ENCODE assay signal across 8 mouse cellular contexts in genomic region chr3:96597435-96597891, GRCm38 (mm10). TPM values are rescaled to one million over a fixed set of nuclear protein-coding genes. Genes with fewer than 3 reads are reported as not detected.
DNase-seq lines count a peak whose midpoint lies in the region; ATAC-seq and TF ChIP-seq lines count a peak whose summit lies in the region.

No protein-coding gene starts in this region.

- H3K27ac ChIP-seq in heart, embryonic 13.5 days (replicated peaks): peak overlapping the region; percentile 74
- H3K27ac ChIP-seq in limb, embryonic 13.5 days: peak overlapping the region; percentile 56; the same call in 1 of the 2 replicates
- peak overlapping the region; percentile 91 for H3K27ac ChIP-seq in olfactory bulb, adult 2 months (ENCODE audit: insufficient read depth, low read depth, low read length)

- no peak for TF ChIP-seq CTCF in olfactory bulb, adult 2 months (IDR thresholded peaks at IDR 0.05; ENCODE audit: insufficient read depth, low read depth, low read length)

- peak overlapping the region; percentile 77 for H3K4me2 ChIP-seq in heart, embryonic 13.5 days
- peak overlapping the region; percentile 99 for H3K4me2 ChIP-seq in limb, embryonic 13.5 days (replicated peaks)

- ATAC-seq in heart, embryonic 13.5 days (ENCODE audit: extremely low read depth, insufficient number of reproducible peaks, low FRiP score, low TSS enrichment): no peak
- no peak for ATAC-seq in limb, embryonic 13.5 days (ENCODE audit: low FRiP score, low read depth)

- H3K27me3 ChIP-seq in heart, embryonic 13.5 days (replicated peaks): no peaks in the 10 kb centered on the region
- peaks cover 30% of the 10 kb centered on the region for H3K27me3 ChIP-seq in limb, embryonic 13.5 days

- H3K36me3 ChIP-seq in heart, embryonic 13.5 days: no peaks in the 10 kb centered on the region
- H3K36me3 ChIP-seq in limb, embryonic 13.5 days: no peaks in the 10 kb centered on the region

- H3K9me3 ChIP-seq in heart, embryonic 13.5 days: no peaks in the 10 kb centered on the region
- no peaks in the 10 kb centered on the region for H3K9me3 ChIP-seq in limb, embryonic 13.5 days

- peak overlapping the region; percentile 63 for H3K4me3 ChIP-seq in heart, embryonic 13.5 days
- H3K4me3 ChIP-seq in limb, embryonic 13.5 days: peak overlapping the region; percentile 57
- H3K4me3 ChIP-seq in olfactory bulb, adult 2 months (ENCODE audit: insufficient read depth, low read depth, low read length): peak overlapping the region; percentile 56

- peak; percentile 32 to 41 for DNase-seq in frontal cortex, postnatal 25 days (ENCODE audit: low spot score in 2 of 2)
- no peak for DNase-seq in frontal cortex, adult 2 months (ENCODE audit: extremely low spot score in 1 of 2, low spot score in 1 of 2)
- peak; percentile 40 for DNase-seq in 3T3-L1 (ENCODE audit: low read depth, low spot score)
- DNase-seq in cerebellum, adult 9-10 months: peak; percentile 72
- no peak for DNase-seq in spleen, adult 18-20 months

- WGBS in heart, embryonic 13.5 days: under 1% methylated on average over 40 of the region's 40 CpGs
- under 1% methylated on average over 40 of the region's 40 CpGs for WGBS in limb, embryonic 13.5 days
- under 1% methylated on average over 40 of the region's 40 CpGs for WGBS in olfactory bulb, adult 2 months

- H3K9ac ChIP-seq in heart, embryonic 13.5 days: peak overlapping the region; percentile 84
- peak overlapping the region; percentile 80 for H3K9ac ChIP-seq in limb, embryonic 13.5 days

- H3K4me1 ChIP-seq in heart, embryonic 13.5 days: peaks cover 60% of the 10 kb centered on the region
- H3K4me1 ChIP-seq in limb, embryonic 13.5 days: peaks cover 63% of the 10 kb centered on the region
- H3K4me1 ChIP-seq in olfactory bulb, adult 2 months (ENCODE audit: control insufficient read depth, insufficient read depth, low read length): peaks cover 24% of the 10 kb centered on the region

- peak; percentile 17; the same call in 1 of the 2 replicates for TF ChIP-seq POLR2A in olfactory bulb, adult 2 months (IDR thresholded peaks at IDR 0.05; ENCODE audit: insufficient read depth, low read depth, low read length)

RNA-seq across cellular contexts. Expression of gene Ankrd34a, which starts 1.0 kb away (rescaled TPM):
- polyA plus RNA-seq in frontal cortex, adult 2 months (2012; rRNA removed): 50.2 and 57.4 TPM in 2 replicates
- 6.5 and 8.1 TPM in 2 replicates for polyA plus RNA-seq in heart, embryonic 13.5 days (2015; fragmentation: Nextera tagmentation; extraction: Ambion mirVana)
- 3.0 and 3.1 TPM in 2 replicates for polyA plus RNA-seq in limb, embryonic 13.5 days (2015; fragmentation: Nextera tagmentation; extraction: Ambion mirVana)
- polyA plus RNA-seq in olfactory bulb, adult 2 months (2012; ENCODE audit: insufficient read depth, insufficient read length, low replicate concordance, missing spikeins): not detected in 2 replicates

RNA-seq across cellular contexts. Expression of gene Polr3gl, which starts 3.5 kb away (rescaled TPM):
- polyA plus RNA-seq in frontal cortex, adult 2 months (2012; rRNA removed): 67.3 and 84.3 TPM in 2 replicates
- polyA plus RNA-seq in heart, embryonic 13.5 days (2015; fragmentation: Nextera tagmentation; extraction: Ambion mirVana): 33.5 and 36.1 TPM in 2 replicates
- polyA plus RNA-seq in limb, embryonic 13.5 days (2015; fragmentation: Nextera tagmentation; extraction: Ambion mirVana): 48.8 and 55.6 TPM in 2 replicates
- not detected in 2 replicates for polyA plus RNA-seq in olfactory bulb, adult 2 months (2012; ENCODE audit: insufficient read depth, insufficient read length, low replicate concordance, missing spikeins)

RNA-seq across cellular contexts. Expression of gene Lix1l, which starts 3.5 kb away (rescaled TPM):
- polyA plus RNA-seq in frontal cortex, adult 2 months (2012; rRNA removed): 30.3 and 30.7 TPM in 2 replicates
- polyA plus RNA-seq in heart, embryonic 13.5 days (2015; fragmentation: Nextera tagmentation; extraction: Ambion mirVana): 4.6 and 5.2 TPM in 2 replicates
- polyA plus RNA-seq in limb, embryonic 13.5 days (2015; fragmentation: Nextera tagmentation; extraction: Ambion mirVana): 8.4 and 8.7 TPM in 2 replicates
- not detected in 2 replicates for polyA plus RNA-seq in olfactory bulb, adult 2 months (2012; ENCODE audit: insufficient read depth, insufficient read length, low replicate concordance, missing spikeins)

RNA-seq across cellular contexts. Expression of gene Gm16253, which starts 20.7 kb away (rescaled TPM):
- polyA plus RNA-seq in frontal cortex, adult 2 months (2012; rRNA removed): not detected in 2 replicates
- polyA plus RNA-seq in heart, embryonic 13.5 days (2015; fragmentation: Nextera tagmentation; extraction: Ambion mirVana): 1.6 and 1.7 TPM in 2 replicates
- 1.3 and 1.5 TPM in 2 replicates for polyA plus RNA-seq in limb, embryonic 13.5 days (2015; fragmentation: Nextera tagmentation; extraction: Ambion mirVana)
- polyA plus RNA-seq in olfactory bulb, adult 2 months (2012; ENCODE audit: insufficient read depth, insufficient read length, low replicate concordance, missing spikeins): not detected in 2 replicates

RNA-seq across cellular contexts. Expression of gene Rbm8a, which starts 32.3 kb away (rescaled TPM):
- 37.4 and 40.3 TPM in 2 replicates for polyA plus RNA-seq in frontal cortex, adult 2 months (2012; rRNA removed)
- 80.7 and 84.5 TPM in 2 replicates for polyA plus RNA-seq in heart, embryonic 13.5 days (2015; fragmentation: Nextera tagmentation; extraction: Ambion mirVana)
- polyA plus RNA-seq in limb, embryonic 13.5 days (2015; fragmentation: Nextera tagmentation; extraction: Ambion mirVana): 156 and 157 TPM in 2 replicates
- not detected in 2 replicates for polyA plus RNA-seq in olfactory bulb, adult 2 months (2012; ENCODE audit: insufficient read depth, insufficient read length, low replicate concordance, missing spikeins)

Comparison
In these comparisons a context has a peak if more than half of its experiments do, and no peak if none do; other contexts are left out.
1. DNase-seq: peak in frontal cortex, postnatal 25 days (2 of 2), 3T3-L1 (single experiment) and cerebellum, adult 9-10 months (single experiment); none in frontal cortex, adult 2 months (0 of 2) and spleen, adult 18-20 months (0 of 2).
2. RNA of gene Polr3gl, which starts 3.5 kb away (polyA plus RNA-seq): 67.3 to 84.3 TPM in frontal cortex, adult 2 months, 48.8 to 55.6 TPM in limb, embryonic 13.5 days and 33.5 to 36.1 TPM in heart, embryonic 13.5 days; not detected in olfactory bulb, adult 2 months; every median in the first group is over 10 times any median in the second.
3. Peak in every context shown above with its lines, with median percentiles within 50 percentile points of each other: H3K27ac ChIP-seq and H3K4me3 ChIP-seq.